Mouse (Mus musculus) monocyte, adult 2 months (primary cell): ENCODE measurements around the gene Scn9a.

Source experiments
- DNase-seq, 2 experiments: peaks; one replicate each; pipeline ENCODE4 v3.0.0; 2022; ENCODE audit warnings: low spot score in 2 of 2, low read depth in 1 of 2

The Scn9a gene

GRCm38 (mm10) chr2:66634580-66635359 lies at the start of gene Scn9a:
Gene Scn9a (minus strand): TSS chr2:66634962.
- DNase-seq: no peak

- no peak for DNase-seq
These were observed 27.2 kb upstream of the Scn9a start for GRCm38 (mm10) chr2:66661988-66662387.

GRCm38 (mm10) chr2:66656430-66656829 lies 21.7 kb upstream of the Scn9a start:
- no peak for DNase-seq

- DNase-seq: no peak
These were observed 20.7 kb upstream of the Scn9a start for GRCm38 (mm10) chr2:66655431-66655830.

GRCm38 (mm10) chr2:66644384-66644783 lies 9.6 kb upstream of the Scn9a start:
- DNase-seq: no peak

GRCm38 (mm10) chr2:66632728-66633127 lies 2.0 kb downstream of the Scn9a start:
- no peak for DNase-seq

- no peak for DNase-seq
These were observed 23.7 kb downstream of the Scn9a start for GRCm38 (mm10) chr2:66611091-66611490.

GRCm38 (mm10) chr2:66597313-66597712 lies 37.4 kb downstream of the Scn9a start:
- DNase-seq: no peak

- no peak for DNase-seq
These were observed 38.6 kb downstream of the Scn9a start for GRCm38 (mm10) chr2:66596145-66596544.

GRCm38 (mm10) chr2:66590151-66590550 lies 44.6 kb downstream of the Scn9a start:
- DNase-seq: no peak

- DNase-seq: no peak
These were observed 54.5 kb downstream of the Scn9a start for GRCm38 (mm10) chr2:66580026-66580808.

- DNase-seq: no peak
These were observed 86.5 kb downstream of the Scn9a start for GRCm38 (mm10) chr2:66548254-66548653.

GRCm38 (mm10) chr2:66519966-66520365 lies 114.8 kb downstream of the Scn9a start:
- no peak for DNase-seq

- no peak for DNase-seq
These were observed 123.3 kb downstream of the Scn9a start for GRCm38 (mm10) chr2:66511424-66511823.

- no peak for DNase-seq
These were observed 126.7 kb downstream of the Scn9a start for GRCm38 (mm10) chr2:66508032-66508431.

- DNase-seq: no peak
These were observed 127.1 kb downstream of the Scn9a start for GRCm38 (mm10) chr2:66507616-66508015.

- DNase-seq: no peak
These were observed 132.6 kb downstream of the Scn9a start for GRCm38 (mm10) chr2:66502158-66502557.

GRCm38 (mm10) chr2:66494556-66494955 lies 140.2 kb downstream of the Scn9a start:
- no peak for DNase-seq

- DNase-seq: no peak
These were observed 156.4 kb downstream of the Scn9a start for GRCm38 (mm10) chr2:66478395-66478794.

GRCm38 (mm10) chr2:66473181-66473822 lies 161.5 kb downstream of the Scn9a start:
- DNase-seq: no peak

GRCm38 (mm10) chr2:66465484-66465883 lies 169.3 kb downstream of the Scn9a start:
- no peak for DNase-seq
